Mouse (Mus musculus): Measurements from ENCODE around the gene Kcnrg. TPM values are rescaled to one million over a fixed set of nuclear protein-coding genes. Genes with fewer than 3 reads are reported as not detected.
"Not testable (repeated sequence)": the region's sequence is repeated elsewhere in the genome, so short reads cannot be mapped to it uniquely, and the experiment has no call there.

Gene Kcnrg
- total RNA-seq (2021) = under 1 TPM; 0.40 to 0.43 TPM
- long read RNA-seq, experiment 1 = 0 reads
- long read RNA-seq, experiment 2 = 0 reads

DNA sequence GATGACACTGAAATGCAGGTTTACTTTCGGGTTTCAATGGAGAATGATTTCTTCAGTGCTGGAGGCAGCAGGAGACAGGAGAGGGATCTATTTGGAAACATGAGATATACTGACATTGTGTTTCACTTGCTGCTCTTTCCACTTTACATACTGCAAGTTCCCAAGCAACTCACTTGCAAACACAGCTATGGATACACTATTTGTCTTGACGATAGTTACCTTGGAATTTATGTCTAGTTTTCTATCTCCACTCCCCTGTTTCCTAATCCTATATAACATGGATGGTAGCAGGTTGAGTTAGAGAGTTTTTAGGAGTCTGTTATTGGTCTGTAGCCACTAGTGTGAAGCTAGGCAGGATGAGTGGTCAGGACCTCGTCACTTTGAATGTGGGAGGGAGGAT, at the start of gene Kcnrg:
TSS of gene Kcnrg (plus strand) at position 301 of the 400 bp plus-strand sequence.
- DNase-seq = no peak

DNA sequence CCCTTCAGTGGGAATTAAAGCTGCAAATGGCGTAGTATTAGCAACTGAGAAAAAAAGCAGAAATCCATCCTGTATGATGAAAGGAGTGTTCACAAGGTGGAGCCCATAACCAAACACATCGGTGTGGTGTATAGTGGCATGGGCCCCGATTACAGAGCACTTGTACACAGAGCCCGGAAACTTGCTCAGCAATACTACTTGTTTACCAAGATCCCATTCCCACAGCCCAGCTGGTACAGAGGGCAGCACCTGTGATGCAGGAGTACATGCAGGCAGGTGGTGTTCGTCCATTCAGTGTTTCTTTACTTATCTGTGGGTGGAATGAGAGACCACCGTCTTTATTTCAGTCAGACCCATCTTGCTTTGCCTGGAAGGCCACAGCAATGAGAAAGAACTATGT, 48.4 kb upstream of the Kcnrg start:
- DNase-seq = no peak

DNA sequence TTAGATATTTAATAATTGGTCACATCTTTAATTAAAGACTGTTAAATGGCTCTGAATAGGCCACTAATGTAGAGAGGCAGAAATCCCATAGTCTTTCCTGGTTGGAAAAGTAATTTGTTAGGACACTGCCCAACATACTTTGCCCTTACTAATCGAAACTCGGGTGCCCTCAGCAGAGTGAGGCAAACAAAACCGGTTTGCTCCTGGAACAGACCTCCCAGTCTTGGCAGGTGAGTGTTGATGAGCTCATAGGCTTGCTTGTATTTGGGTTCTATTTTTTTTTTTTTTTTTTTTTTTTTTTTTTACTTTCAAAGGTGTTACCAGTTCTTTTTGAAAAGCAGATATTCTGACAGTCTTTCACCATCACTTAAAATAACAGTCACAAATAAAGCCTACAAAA, 47.4 kb upstream of the Kcnrg start:
- no peak for DNase-seq

DNA sequence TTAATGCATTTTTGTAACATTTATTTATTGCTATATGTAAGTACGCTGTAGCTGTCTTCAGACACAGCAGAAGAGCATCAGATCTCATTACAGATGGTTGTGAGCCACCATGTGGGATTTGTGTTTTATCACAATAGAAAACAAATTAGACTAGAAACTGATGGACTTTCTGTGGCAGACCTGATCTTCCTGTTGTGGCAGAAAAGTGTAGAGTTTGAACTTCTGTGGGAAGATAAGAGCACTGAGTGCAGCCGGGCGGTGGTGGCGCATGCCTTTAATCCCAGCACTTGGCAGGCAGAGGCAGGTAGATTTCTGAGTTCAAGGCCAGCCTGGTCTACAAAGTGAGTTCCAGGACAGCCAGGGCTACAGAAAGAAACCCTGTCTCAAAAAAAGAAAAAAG, 41.0 kb upstream of the Kcnrg start:
- not testable (repeated sequence) for DNase-seq

DNA sequence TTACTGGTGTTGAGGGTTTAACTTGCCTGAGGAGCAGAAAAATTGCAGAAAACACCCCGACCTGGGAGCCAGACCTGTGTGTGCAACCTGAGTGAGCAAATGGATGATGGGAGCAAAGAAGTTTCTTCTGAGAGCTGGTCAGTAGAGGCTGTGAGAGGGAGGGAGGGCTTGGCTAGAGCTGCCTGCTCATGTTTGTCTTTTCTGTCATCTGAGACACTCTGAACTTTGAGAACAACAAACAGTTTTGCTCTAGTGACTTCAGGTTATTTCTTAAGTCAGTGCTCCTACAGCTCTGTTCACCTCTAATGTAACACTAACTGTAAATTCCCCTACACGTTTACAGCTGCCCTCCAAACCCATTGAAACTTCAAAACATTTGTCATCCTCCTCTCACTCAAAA, 37.9 kb upstream of the Kcnrg start:
- no peak for DNase-seq

DNA sequence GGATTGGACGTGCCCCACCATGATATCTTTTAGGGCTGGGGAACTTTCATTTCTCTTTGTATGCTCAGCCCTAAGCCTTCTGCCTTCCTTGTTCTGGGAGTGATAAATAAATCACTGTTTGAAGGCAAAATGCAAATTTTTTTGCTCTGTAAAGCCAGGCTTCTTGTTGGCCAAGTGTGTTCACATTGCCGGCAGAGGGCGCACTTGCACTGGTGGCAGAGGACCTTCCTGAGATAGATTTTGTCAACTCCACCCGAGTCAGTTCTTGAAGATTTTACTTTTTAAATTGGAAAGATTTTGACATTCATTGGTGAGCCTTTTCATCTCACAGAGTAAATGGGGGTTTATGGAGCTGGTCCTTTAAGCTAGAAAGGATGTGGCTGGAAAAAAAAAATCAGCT, 35.9 kb upstream of the Kcnrg start:
- DNase-seq = peak; percentile 95

DNA sequence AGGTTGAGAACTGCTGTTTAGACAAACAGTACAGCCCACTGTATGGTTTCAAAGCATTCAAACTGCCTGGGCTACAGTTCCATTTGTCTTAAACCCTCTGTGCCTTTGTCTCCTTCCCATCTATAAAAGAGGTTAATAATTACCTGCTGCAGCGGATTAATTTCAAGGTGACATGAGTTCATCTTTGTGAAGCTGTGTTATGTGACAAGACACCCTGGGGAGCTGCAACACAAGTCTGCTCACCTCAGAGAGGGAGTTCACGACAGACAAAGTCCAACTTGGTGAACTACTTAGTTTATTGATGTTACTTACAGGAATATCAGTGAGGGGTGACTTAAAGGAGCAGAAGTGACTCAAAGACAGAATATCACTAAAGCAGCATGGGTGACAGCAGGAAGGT, 35.1 kb upstream of the Kcnrg start:
- DNase-seq = no peak

DNA sequence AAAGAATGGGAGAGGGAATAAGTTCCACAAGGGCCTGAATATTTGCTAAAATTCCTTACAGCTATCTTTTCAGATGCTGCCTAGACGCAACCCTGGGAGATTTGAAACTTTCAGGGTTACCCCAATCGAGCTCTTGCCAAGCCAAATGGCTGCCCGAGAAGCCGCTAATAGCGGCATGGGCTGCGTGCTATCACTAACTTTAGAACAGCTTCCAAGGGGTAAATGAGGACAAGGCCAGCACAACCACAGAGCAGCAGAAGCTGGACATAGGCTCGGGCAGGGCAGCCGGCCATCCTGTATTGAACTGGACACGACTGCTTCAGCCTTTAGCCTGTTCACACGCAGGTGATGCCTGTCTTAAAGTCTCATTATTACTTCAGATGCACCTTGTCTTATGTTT, 32.2 kb upstream of the Kcnrg start:
- DNase-seq = peak; percentile 38

DNA sequence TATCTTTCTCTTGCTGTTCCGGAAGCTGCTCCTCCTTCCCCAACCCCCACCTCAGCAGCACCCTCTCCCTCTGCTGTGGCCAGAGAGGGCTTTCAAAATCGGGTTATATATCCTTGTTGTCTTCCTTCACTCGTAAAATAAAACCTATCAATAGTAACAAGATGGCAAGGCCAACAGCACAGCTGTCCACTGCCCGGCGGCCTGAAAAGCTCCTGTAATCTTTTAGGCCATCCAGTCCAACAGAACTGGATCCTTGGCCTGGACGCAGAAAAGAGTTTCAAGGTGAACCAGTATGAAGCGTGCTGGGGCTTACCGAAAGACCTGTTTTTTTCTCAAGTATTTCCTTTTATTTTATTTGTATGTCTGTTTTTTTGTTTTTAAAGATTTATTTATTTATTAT, 31.3 kb upstream of the Kcnrg start:
- DNase-seq = peak; percentile 16

DNA sequence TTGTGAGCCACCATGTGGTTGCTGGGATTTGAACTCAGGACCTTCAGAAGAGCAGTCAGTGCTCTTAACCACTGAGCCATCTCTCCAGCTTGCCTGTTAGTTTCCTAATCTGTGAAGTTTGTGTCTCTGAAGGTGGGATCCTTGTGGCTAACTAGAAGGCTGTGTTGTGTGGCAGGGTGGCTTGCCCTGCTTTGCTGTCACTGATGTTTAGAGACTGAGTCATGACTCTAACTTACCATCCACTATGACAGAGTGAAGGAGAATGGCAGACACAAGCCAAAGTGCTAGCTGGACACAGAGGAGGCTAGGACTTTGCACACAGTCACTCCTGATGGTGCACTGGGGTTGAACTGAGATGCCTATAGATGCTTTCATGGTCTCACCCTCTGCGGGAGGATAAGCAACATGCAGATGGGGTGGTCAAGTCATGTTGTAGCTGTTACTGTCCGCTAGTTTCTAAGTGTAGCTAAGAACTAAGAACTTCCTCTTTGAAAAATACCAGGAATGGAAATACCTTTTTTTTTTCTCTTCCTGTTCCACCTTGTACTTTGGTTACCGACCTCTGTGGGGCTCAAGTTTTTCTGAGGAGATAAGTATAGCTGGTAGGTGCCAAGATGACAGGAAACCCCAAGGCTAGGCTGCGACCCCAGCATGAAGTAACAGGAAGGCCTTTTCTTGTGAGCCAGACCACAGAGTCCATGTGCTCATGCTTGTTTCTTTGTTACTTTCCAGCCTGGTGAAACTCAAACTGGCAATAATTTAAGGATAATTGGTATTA, 17.8 kb upstream of the Kcnrg start:
- DNase-seq = no peak

DNA sequence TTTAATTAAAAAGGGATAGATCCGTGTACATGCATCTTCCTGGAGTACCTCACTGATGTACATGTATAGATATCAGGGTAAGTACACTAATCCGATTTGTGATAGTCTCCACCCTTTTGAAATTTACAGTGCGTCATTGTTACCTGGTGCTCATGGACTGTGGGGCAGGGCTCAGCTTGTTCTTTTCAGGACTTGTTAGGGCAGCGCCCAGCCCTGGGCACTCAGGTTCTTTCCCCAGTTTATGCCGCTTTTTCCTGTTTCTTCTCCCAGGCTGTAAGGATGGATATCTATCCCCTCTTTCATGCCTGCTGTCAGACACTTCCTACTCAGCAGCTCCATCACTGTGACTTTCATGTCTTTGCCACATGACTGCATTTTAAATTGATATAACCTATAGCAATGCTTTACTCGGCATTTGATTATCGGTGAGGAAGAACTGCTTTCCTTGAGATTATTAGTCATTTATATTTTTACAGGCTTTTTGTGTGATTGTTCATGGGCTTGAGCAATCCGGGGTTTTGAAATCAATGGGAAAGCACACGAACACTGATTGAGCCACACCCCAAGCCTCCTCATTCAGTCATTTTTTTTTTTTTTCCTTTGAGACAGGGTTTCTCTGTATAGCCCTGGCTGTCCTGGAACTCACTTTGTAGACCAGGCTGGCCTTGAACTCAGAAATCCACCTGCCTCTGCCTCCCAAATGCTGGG, 10.4 kb upstream of the Kcnrg start:
- DNase-seq = no peak

DNA sequence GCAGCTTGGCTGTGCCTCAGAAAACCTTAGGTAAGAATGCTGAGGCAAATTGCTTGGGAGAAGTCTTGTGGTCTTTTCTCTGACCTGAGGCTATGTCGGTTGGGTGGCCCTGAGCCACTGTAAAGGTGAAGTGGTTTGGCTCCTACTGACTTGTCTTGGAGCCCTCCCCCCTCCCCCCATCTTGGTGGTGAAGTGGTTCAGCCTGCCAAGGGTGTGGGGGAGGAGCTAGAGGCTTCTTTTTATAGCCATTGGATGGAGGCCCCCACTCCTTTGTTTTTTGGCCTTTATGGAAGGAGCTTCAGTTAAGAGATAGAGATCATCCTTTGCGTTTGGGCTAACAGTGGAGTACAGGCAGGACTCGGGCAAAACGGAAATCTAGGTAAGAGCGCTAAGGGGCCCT, 9.3 kb upstream of the Kcnrg start, which contains the start of gene Trim13:
TSS of gene Trim13 (plus strand) at position 280 of the 400 bp plus-strand sequence.
- no peak for DNase-seq

DNA sequence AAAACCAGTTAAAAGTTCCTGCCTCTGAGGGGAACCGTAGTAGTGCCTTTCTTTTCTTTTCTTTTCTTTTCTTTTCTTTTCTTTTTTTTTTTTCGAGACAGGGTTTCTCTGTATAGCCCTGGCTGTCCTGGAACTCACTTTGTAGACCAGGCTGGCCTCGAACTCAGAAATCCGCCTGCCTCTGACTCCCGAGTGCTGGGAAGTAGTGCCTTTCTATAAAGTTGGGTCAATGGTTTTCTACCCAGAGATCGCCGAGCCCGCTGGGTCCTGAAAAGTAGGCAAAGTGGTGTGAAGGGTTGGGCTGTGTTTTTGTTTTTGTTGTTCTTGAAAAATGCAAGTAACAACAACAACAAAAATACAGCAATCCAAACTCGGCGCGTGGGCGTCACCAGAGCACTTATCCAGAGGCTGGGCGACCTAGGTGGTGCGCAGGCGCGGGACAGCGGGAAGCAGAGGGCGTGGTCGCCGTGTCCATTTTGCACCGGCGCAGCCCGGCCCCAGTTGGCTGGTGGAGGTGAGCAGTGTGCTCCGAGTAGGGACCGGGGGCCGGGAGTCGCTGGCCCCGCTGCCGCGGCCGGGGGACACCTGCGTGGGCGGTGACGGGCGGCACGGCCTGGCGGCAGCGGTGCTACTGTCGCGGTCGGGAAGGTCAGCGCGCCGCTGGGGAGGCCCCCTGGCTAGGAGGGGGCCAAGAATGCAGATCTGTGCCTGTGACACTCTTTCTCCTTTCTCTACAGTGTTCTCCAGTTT, 8.0 kb upstream of the Kcnrg start:
- DNase-seq = peak; percentile 90

DNA sequence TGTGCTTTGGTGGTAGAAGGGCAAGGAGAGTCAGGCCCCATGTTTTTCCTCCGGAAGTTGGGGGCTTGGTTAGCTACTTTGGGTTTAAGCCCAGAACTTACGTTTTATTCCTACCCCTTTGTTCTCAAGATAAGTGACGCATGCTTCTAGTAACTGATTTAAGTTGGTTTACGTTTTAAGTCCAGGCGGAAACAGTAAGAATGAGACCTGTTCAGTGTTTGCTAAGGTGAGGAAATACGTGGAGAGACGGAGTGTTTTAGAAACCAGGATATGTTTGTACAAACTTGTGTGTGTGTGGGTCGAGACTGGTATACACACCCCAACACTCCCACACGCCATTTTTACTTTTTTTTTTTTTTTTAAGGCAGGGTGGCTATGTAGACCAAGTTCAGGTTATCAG, 5.9 kb upstream of the Kcnrg start:
- no peak for DNase-seq

DNA sequence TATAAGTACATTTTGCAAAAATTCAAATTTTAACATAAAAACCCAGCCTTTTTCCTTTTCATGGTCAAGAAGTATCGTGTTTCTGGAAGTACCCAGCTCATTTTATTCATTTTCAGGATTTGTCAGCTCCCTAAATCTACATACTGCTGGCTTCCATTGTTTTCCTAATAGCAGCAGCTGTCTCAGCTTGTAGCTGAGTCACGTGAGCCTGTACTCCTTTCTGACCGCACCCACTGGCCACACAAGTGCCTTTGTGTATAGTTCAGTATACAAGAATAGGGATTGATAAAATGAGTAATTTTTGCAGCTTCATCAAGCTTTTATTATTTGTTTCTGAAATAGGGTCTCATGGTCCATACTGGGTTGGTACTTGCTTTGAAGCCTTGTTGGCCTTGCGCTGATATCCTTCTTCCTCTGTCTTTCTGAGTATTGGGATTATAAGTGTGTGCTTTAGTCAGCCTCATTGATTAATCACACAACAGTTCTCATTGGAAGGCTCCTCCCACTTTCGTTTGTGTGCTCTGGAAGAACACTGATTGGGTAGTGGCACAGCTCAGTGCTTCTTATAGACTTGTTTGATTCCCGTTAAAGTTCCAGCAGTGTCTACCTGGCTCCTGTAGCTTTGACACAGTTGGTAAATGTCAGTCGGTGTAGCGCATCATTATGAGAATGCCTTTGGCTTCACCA, 4.0 kb upstream of the Kcnrg start:
- no peak for DNase-seq

DNA sequence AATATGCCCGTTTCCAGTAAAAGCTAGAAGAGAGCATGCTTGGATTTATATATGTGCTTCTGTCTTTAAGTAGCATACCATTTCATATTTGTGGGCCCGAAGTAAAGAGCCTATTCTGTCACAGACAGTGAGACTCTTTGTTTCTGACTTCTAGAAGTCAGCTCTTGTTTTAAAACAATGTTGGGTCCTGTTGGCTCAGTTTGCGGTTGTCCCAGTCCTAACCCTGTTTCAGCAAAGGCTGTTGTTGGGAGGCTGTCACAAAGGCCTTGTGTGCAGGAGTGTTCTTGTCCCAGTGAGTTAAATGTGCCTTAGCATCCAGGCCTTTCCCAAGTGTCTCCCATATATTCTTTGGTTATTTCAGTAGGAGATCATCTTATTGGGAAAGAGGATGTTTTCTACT, 3.2 kb upstream of the Kcnrg start:
- no peak for DNase-seq

DNA sequence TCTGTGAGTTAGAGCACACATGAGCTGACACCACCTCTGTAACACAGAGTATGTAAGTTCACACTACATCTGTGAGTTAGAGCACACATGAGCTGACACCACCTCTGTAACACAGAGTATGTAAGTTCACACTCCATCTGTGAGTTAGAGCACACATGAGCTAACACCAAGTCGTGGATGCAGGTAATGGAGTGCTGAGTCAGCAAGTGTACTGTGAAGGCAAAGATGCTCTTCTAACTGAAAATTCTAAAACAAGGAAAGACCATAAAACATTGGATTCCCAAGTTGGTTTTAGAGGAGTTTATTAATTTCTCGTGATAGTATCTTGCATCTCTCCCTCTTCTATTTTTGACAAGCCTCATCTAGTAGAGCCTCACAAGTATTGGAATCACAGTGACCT, 1.2 kb upstream of the Kcnrg start:
- DNase-seq = not testable (repeated sequence)

DNA sequence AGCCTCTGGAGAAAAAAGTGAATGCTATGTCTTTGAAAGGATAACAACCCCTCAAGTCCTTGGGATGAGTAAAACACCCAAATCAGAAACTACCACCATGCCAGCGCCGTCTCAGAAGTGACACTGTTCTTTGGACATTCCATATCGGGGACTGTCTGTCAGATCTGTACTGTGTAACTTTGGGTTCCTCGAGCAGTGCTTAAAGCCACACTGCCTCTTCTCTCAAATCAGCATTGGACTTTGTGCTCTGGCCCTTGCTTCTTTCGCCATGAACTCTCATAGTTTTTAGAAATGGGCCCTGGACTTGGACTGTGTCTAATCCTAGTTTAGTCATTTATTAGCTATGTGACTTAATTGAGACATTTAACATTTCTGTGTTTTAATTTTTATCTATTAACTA, 4.5 kb downstream of the Kcnrg start:
- no peak for DNase-seq

DNA sequence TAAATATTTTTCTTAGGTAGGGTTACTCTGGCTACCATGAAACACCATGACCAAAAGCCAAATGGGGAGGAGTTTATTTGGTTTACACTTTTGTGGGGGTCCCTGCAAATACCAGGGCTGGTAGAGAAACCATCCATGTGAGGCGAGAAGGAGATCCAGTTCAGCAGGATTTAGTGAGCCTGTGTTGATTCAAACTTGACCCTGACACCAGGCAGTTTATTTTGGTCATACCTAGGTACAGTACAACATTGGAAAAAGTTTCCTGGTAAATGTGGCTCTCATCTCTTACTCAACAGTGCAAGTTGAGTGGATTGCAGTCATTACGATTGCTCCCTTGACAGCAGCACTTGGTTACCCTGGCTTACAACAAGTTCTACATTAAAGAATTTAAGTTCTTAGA, 6.1 kb downstream of the Kcnrg start:
- no peak for DNase-seq

DNA sequence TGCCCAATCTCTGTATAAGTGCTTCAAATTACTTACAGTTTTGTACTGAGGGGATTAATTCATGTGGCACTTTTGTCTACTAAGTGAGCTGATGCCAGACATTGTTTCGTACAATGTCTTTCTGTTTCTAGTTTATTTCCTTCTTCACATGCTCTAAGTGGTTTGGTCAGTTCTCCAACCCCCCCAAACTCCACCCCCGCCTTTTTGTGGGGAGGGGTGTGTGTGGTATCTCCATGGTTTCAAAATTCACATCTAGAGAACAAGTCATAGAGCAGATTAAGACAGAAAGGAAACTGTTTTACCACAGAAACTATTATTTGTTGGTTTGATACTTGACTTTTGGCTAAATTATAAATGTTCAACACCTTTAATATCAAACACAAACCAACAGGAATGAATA, 13.1 kb downstream of the Kcnrg start:
- no peak for DNase-seq

DNA sequence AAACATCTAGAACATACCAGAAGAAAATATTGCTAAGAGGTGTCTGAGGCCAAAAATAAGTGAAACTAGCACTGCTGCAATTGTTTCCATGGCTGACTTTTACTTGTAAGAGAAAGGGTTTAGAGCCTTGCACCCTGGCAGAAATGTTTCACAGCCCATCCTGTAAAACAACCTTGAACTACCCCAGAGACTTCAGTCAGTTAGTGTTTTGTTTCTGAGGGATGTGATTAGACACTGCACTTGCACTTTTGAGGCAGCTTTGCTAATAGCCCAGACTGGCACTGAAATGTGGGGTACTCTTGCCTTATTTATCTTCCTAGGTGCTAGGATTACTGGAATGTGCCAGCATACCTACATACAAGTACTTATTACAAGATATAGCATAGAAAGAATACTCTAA, 28.7 kb downstream of the Kcnrg start:
- DNase-seq = no peak

DNA sequence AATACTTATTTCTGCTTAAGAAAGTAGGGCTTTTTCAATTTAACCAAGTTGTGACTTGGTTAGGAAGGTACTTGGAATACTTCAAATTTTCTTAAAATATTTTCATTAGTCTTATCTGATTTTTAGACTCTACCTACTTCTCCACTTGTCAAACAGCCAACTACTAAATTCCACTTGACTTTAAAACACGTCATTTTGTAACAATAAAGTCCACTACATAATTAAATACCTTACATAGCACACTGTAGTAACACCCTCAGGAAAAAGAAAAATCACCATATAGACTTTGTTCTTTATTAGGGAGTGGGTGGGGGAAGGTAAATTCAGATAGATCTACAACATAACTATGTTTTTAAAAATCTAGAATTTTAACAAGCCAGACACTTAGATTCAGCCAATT, 35.4 kb downstream of the Kcnrg start:
- DNase-seq = no peak

DNA sequence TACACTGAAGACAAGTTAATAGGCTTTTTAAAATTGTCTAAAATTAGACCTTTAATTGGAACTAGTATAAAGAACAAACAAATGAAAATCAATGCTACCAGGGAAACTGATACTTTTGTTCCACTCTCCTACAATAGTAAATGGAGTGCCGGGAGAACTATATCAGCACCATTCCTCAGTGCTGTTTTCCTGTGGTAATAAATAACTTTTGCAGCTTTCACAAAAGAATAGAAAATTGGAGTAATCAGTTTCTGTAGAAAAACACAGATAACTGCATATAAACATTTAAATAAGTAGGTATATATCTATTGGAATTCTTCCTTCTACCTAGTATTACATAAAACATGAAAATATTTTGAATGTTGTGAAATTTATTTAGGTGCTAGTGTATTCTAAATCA, 38.3 kb downstream of the Kcnrg start:
- DNase-seq = no peak
